Mouse (Mus musculus): ENCODE data around the gene Kcnk13.

GRCm38 (mm10) chr12:99956411-99956810 lies 7.9 kb upstream of the Kcnk13 start:
- TF ChIP-seq CTCF (IDR thresholded peaks at IDR 0.05; ENCODE audit: low read depth, low read length) (no peak), GATA1 (IDR thresholded peaks at IDR 0.05; ENCODE audit: borderline replicate concordance, low read length) (no peak), POLR2AphosphoS5 (IDR thresholded peaks at IDR 0.05; ENCODE audit: insufficient replicate concordance, low read depth, low read length) (no peak)

Data from G1E (cell line).